Mouse (Mus musculus) olfactory bulb, adult 2 months (tissue): ENCODE data around the gene Plrg1.

Experiments
- CTCF ChIP-seq: fragments of 200-500 bp; IDR thresholded peaks from 2 replicates; pipeline ENCODE4 v1.5.1; 2012; ENCODE audit warnings: low read depth, mild to moderate bottlenecking, low read length, moderate library complexity; ENCODE audit not compliant: insufficient read depth
- POLR2A ChIP-seq: fragments of 200-500 bp; IDR thresholded peaks from 2 replicates; pipeline ENCODE4 v1.6.1; 2012; ENCODE audit warnings: mild to moderate bottlenecking, low read depth, low read length, moderate library complexity; ENCODE audit not compliant: insufficient read depth

DNA sequence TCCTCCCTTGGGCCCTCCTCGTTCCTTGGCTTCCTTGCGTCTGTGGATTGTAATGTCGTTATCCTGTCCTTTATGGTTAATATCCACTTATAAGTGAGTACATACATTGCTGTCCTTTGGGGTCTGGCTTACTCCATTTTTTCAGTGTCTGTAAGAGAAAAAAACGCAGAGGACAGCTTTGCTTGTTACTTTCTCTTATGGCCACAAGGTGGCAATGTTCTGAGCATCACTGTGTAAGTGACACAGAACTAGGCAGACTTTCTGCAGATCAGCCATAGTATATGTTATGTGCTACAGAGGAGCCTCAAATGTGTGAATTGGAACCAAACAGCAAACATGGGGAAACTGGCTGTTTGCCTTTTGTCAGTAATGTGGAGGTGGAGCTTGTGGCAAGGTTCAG, 54.8 kb downstream of the Plrg1 start:
- TF ChIP-seq CTCF, result no peak
- TF ChIP-seq POLR2A, result no peak
